8 mouse cellular contexts compared by ENCODE assay signal in genomic region chr5:120024071-120024470, GRCm38 (mm10).
DNase-seq lines count a peak whose midpoint lies in the region; ATAC-seq and TF ChIP-seq lines count a peak whose summit lies in the region.

No protein-coding gene starts in this region.

- no peaks in the 10 kb centered on the region for H3K36me3 ChIP-seq in forebrain, postnatal 0 days (ENCODE audit: insufficient read depth)
- H3K36me3 ChIP-seq in limb, embryonic 13.5 days: no peaks in the 10 kb centered on the region
- H3K36me3 ChIP-seq in heart, adult 2 months (ENCODE audit: control insufficient read depth, insufficient read depth, low read length): no peaks in the 10 kb centered on the region

- H3K27ac ChIP-seq in forebrain, postnatal 0 days (ENCODE audit: low read depth, low read length): 0 out of 2 replicates have a peak overlapping the region, but pooled peaks have one; percentile 15
- no peak overlapping the region for H3K27ac ChIP-seq in limb, embryonic 13.5 days
- no peak overlapping the region for H3K27ac ChIP-seq in heart, adult 2 months

- ATAC-seq in frontal cortex, adult (ENCODE audit: low TSS enrichment): no peak
- peak; percentile 90 for ATAC-seq in forebrain, postnatal 0 days
- ATAC-seq in limb, embryonic 13.5 days (ENCODE audit: low FRiP score, low read depth): peak; percentile 75; the same call in 1 of the 2 replicates

- TF ChIP-seq POLR2A in heart, adult 2 months (IDR thresholded peaks at IDR 0.05; ENCODE audit: insufficient read depth, low read depth, low read length): no peak

- H3K27me3 ChIP-seq in forebrain, postnatal 0 days (ENCODE audit: insufficient read depth, low read length): no peaks in the 10 kb centered on the region
- H3K27me3 ChIP-seq in limb, embryonic 13.5 days: peaks cover 48% of the 10 kb centered on the region
- H3K27me3 ChIP-seq in heart, adult 2 months (ENCODE audit: control insufficient read depth, insufficient read depth, low read length): no peaks in the 10 kb centered on the region

- no peaks in the 10 kb centered on the region for H3K9me3 ChIP-seq in forebrain, postnatal 0 days (ENCODE audit: low read length)
- no peaks in the 10 kb centered on the region for H3K9me3 ChIP-seq in limb, embryonic 13.5 days

- no peak for TF ChIP-seq CTCF in forebrain, postnatal 0 days (IDR thresholded peaks at IDR 0.05; ENCODE audit: low read depth)
- TF ChIP-seq CTCF in heart, adult 2 months (IDR thresholded peaks at IDR 0.05): no peak

- DNase-seq in frontal cortex, adult 2 months (ENCODE audit: extremely low spot score in 1 of 2, low spot score in 1 of 2): peak; percentile 27 to 66
- peak; percentile 72 for DNase-seq in forebrain, postnatal 0 days
- peak; percentile 38 for DNase-seq in right cerebral cortex, postnatal 14 days
- DNase-seq in heart, adult 2 months: no peak
- no peak for DNase-seq in kidney, postnatal 10 days
- no peak for DNase-seq in kidney, adult 8-10 months

- intact Hi-C loops in heart, adult 2 months (cut with DNase I): no loop called here

- no peaks in the 10 kb centered on the region for H3K79me2 ChIP-seq in heart, adult 2 months (replicated peaks; ENCODE audit: control insufficient read depth, insufficient read depth, low read length)

- WGBS in forebrain, postnatal 0 days: 2% methylated on average over 9 of the region's 10 CpGs
- WGBS in limb, embryonic 13.5 days: 3% methylated on average over 10 of the region's 10 CpGs
- 17% methylated on average over 10 of the region's 10 CpGs for WGBS in heart, adult 2 months

- no peak overlapping the region for H3K4me2 ChIP-seq in forebrain, postnatal 0 days (ENCODE audit: low read depth)
- H3K4me2 ChIP-seq in limb, embryonic 13.5 days (replicated peaks): peak overlapping the region; percentile 48

- no peak for TF ChIP-seq EP300 in heart, adult 2 months (IDR thresholded peaks at IDR 0.05; ENCODE audit: insufficient read depth, low read depth, low read length)

- no peak overlapping the region for H3K9ac ChIP-seq in forebrain, postnatal 0 days
- peak overlapping the region; percentile 19; the same call in 1 of the 2 replicates for H3K9ac ChIP-seq in limb, embryonic 13.5 days
- no peak overlapping the region for H3K9ac ChIP-seq in heart, adult 2 months (ENCODE audit: low read depth, low read length)

- H3K4me1 ChIP-seq in forebrain, postnatal 0 days (ENCODE audit: insufficient read depth): peaks cover 7% of the 10 kb centered on the region
- H3K4me1 ChIP-seq in limb, embryonic 13.5 days: peaks cover 11% of the 10 kb centered on the region
- H3K4me1 ChIP-seq in heart, adult 2 months (ENCODE audit: control insufficient read depth, insufficient read depth, low read length): no peaks in the 10 kb centered on the region

- no peak overlapping the region for H3K4me3 ChIP-seq in forebrain, postnatal 0 days (ENCODE audit: low read depth, low read length)
- no peak overlapping the region for H3K4me3 ChIP-seq in limb, embryonic 13.5 days
- H3K4me3 ChIP-seq in heart, adult 2 months: no peak overlapping the region

Comparison
In these comparisons a context has a peak if more than half of its experiments do, and no peak if none do; other contexts are left out.
1. DNase-seq: peak in frontal cortex, adult 2 months (2 of 2), forebrain, postnatal 0 days (single experiment) and right cerebral cortex, postnatal 14 days (single experiment); none in heart, adult 2 months (0 of 2), kidney, postnatal 10 days (single experiment) and kidney, adult 8-10 months (0 of 2).